8 mouse cellular contexts compared by ENCODE assay signal in genomic region chr2:157367184-157367893, GRCm38 (mm10). TPM values are rescaled to one million over a fixed set of nuclear protein-coding genes. Genes with fewer than 3 reads are reported as not detected.
A peak's percentile ranks its signal among the peaks of the same experiment; 100 is the strongest.
DNase-seq lines count a peak whose midpoint lies in the region; ATAC-seq lines count a peak whose summit lies in the region.

TSS of gene Manbal (plus strand) at chr2:157367594.

- ATAC-seq in intestine, embryonic 14.5 days (replicated peaks; ENCODE audit: low FRiP score, low TSS enrichment, low read depth): peak; percentile 89

- peaks cover 23% of the 10 kb centered on the region for H3K4me1 ChIP-seq in intestine, embryonic 14.5 days (replicated peaks; ENCODE audit: control insufficient read depth, insufficient read depth, low read length)

- peak; percentile 95 to 99 for DNase-seq in adrenal gland, adult (ENCODE audit: inconsistent age in 2 of 2, low spot score in 1 of 2)
- peak; percentile 93 for DNase-seq in embryo, embryonic 10.5 days (ENCODE audit: low spot score)
- DNase-seq in gastrocnemius, postnatal 25 days: peak; percentile 91
- DNase-seq in intestine, embryonic 14.5 days (ENCODE audit: low spot score): peak; percentile 99
- DNase-seq in left cerebral cortex, postnatal 14 days (ENCODE audit: low spot score in 2 of 2): peak; percentile 92 to 96
- peak; percentile 94 for DNase-seq in mesoderm, embryonic 11.5 days (ENCODE audit: low read depth, low spot score)
- DNase-seq in right cerebral cortex, postnatal 36 days (ENCODE audit: low spot score in 2 of 2): peak; percentile 88 to 91
- DNase-seq in yolk sac, embryonic 10.5 days (ENCODE audit: low spot score): peak; percentile 92

- peak within 1 kb of the TSS; percentile 78 for H3K9ac ChIP-seq in intestine, embryonic 14.5 days (ENCODE audit: low read length)

- 4% methylated on average over 42 of the region's 42 CpGs for WGBS in intestine, embryonic 14.5 days

- intact Hi-C loops in left cerebral cortex, postnatal 14 days (cut with DNase I): no loop called here

- H3K27ac ChIP-seq in intestine, embryonic 14.5 days (ENCODE audit: low read depth): peak within 1 kb of the TSS; percentile 81

- no peaks in the 10 kb centered on the region for H3K36me3 ChIP-seq in intestine, embryonic 14.5 days (ENCODE audit: control insufficient read depth, insufficient read depth, low read length)

- H3K4me3 ChIP-seq in intestine, embryonic 14.5 days (ENCODE audit: low read depth, low read length): peak within 1 kb of the TSS; percentile 54

- peak within 1 kb of the TSS; percentile 86 for H3K4me2 ChIP-seq in intestine, embryonic 14.5 days (ENCODE audit: low read length)

- H3K9me3 ChIP-seq in intestine, embryonic 14.5 days (ENCODE audit: control insufficient read depth, low read length): no peaks in the 10 kb centered on the region

- H3K27me3 ChIP-seq in intestine, embryonic 14.5 days (replicated peaks; ENCODE audit: control insufficient read depth, insufficient read depth, low read length): no peaks in the 10 kb centered on the region

RNA-seq across cellular contexts. Expression of gene Manbal, which starts in this region (rescaled TPM):
- 10 to 100 TPM; 12.5 to 15.7 TPM for total RNA-seq in gastrocnemius, postnatal 25 days (2021)
- polyA plus RNA-seq in intestine, embryonic 14.5 days (2014; fragmentation: Nextera tagmentation; extraction: Ambion mirVana): 43.3 and 48.9 TPM in 2 replicates
- total RNA-seq in left cerebral cortex, postnatal 14 days (2021): 10 to 100 TPM; 74.4 to 80.6 TPM

Comparison
In these comparisons a context has a peak if more than half of its experiments do, and no peak if none do; other contexts are left out.
1. Peak in every context shown above with its lines: DNase-seq, ATAC-seq, H3K4me3 ChIP-seq and H3K27ac ChIP-seq.
2. RNA of gene Manbal (total RNA-seq): 74.4 to 80.6 TPM in left cerebral cortex, postnatal 14 days; 12.5 to 15.7 TPM in gastrocnemius, postnatal 25 days; every median in the first group is over 4 times any median in the second.